Mouse (Mus musculus): Measurements from ENCODE around the gene Prkar1b. TPM values are rescaled to one million over a fixed set of nuclear protein-coding genes. Genes with fewer than 3 reads are reported as not detected.

Gene Prkar1b
- polyA plus RNA-seq (2016; fragmentation: Nextera tagmentation; extraction: Ambion mirVana) = 11.7 and 28.8 TPM in 2 replicates

DNA sequence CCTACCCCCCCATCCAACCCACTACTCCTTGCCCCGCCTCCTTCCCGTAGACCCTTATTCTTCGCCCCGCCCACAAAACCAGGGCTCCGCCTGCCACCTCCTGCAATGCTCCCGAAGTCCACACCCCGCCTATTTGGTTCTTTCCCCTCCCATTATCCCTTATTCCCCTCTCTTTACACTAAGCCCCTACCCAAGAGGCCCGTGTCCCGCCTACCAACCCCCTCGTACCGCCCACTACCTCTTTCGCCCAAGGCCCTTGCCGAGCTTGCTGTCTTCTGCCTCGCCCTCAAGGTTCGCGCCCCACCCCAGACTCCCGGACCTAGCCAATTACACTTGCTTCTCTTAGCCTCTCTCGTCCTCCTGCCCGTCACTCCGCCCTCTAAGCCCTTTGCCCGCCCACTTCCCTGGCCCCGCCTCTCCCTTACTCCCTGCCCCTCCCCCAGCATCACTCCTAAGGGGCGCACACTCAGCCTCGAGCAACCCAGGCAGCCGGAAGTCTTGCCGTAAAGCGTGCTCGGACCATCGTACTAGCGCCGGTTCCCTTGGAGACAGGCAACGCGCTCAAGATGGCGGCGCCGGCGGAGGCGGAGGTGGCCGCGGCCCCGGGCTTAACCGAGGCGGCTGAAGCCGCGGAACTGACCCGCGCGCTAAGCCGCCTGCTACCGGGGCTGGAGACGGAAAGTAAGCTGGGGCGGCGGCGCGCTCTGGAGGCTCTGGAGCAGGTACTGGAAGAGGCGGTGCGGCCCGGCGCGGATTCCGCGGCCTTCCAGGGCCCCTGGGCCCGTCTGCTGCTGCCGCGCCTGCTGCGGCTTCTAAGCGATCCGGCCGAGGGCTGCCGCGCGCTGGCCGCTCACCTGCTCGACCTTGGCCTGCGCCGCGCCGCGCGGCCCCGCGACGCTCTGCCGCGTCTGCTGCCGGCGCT lies at the start of gene Prkar1b, which contains the start of gene Dnaaf5:
TSS of gene Prkar1b (minus strand) at position 321 of the 922 bp plus-strand sequence.
TSS of gene Dnaaf5 (plus strand) at position 543 of the 922 bp plus-strand sequence.
- H3K9me3 ChIP-seq = no peaks in the 10 kb centered on the region
- H3K4me1 ChIP-seq (replicated peaks) = peaks cover 21% of the 10 kb centered on the region
- peak within 1 kb of the TSS; percentile 87 for H3K27ac ChIP-seq
- peak within 1 kb of the TSS; percentile 91 for H3K4me3 ChIP-seq
- H3K27me3 ChIP-seq (ENCODE audit: insufficient read depth, poor library complexity, severe bottlenecking) = no peaks in the 10 kb centered on the region
- DNase-seq (ENCODE audit: low spot score) = peak; percentile 100
- H3K36me3 ChIP-seq = peaks cover 36% of the 10 kb centered on the region
- WGBS = under 1% methylated on average over 87 of the region's 87 CpGs

GRCm38 (mm10) chr5:139199636-139199994 lies 49.8 kb upstream of the Prkar1b start:
- no peaks in the 10 kb centered on the region for H3K9me3 ChIP-seq
- DNase-seq (ENCODE audit: low spot score) = no peak
- no peaks in the 10 kb centered on the region for H3K36me3 ChIP-seq
- H3K27ac ChIP-seq = peak overlapping the region; percentile 92
- 44% methylated on average over 2 of the region's 2 CpGs for WGBS
- H3K4me3 ChIP-seq = peak overlapping the region; percentile 98
- H3K27me3 ChIP-seq (ENCODE audit: insufficient read depth, poor library complexity, severe bottlenecking) = no peaks in the 10 kb centered on the region; the same call in 1 of the 2 replicates
- peaks cover 30% of the 10 kb centered on the region for H3K4me1 ChIP-seq (replicated peaks)

GRCm38 (mm10) chr5:139198779-139199178 lies 49.0 kb upstream of the Prkar1b start:
- peaks cover 30% of the 10 kb centered on the region for H3K4me1 ChIP-seq (replicated peaks)
- peak overlapping the region; percentile 18; the same call in 1 of the 2 replicates for H3K27ac ChIP-seq
- H3K9me3 ChIP-seq = no peaks in the 10 kb centered on the region
- no peaks in the 10 kb centered on the region for H3K36me3 ChIP-seq
- 92% methylated on average over 3 of the region's 3 CpGs for WGBS
- H3K4me3 ChIP-seq = no peak overlapping the region
- H3K27me3 ChIP-seq (ENCODE audit: insufficient read depth, poor library complexity, severe bottlenecking) = no peaks in the 10 kb centered on the region; the same call in 1 of the 2 replicates
- DNase-seq (ENCODE audit: low spot score) = no peak

GRCm38 (mm10) chr5:139190958-139191357 lies 41.2 kb upstream of the Prkar1b start:
- no peak for DNase-seq (ENCODE audit: low spot score)
- WGBS = 78% methylated on average over 5 of the region's 5 CpGs
- Histone ChIP-seq H3K9me3 (no peaks in the 10 kb centered on the region), H3K36me3 (peaks cover 29% of the 10 kb centered on the region), H3K4me3 (no peak overlapping the region), H3K4me1 (replicated peaks) (no peaks in the 10 kb centered on the region), H3K27ac (no peak overlapping the region), H3K27me3 (ENCODE audit: insufficient read depth, poor library complexity, severe bottlenecking) (no peaks in the 10 kb centered on the region)

DNA sequence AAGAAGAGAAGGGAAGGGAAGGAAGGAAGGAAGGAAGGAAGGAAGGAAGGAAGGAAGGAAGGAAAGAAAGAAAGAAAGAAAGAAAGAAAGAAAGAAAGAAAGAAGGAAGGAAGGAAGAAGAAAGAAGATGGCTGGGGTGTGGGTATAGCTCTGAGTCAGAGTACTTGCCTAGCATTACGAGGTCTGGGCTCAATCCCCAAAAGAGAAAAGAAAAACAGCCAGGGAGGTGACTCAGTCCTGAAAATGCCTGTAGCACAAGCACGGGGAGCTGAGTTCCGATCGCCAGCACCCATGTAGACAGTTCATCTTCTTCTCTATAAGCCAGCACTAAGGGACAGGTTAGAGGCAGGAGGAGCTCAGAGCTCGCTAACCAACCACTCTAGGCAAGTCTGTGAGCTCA lies 39.9 kb upstream of the Prkar1b start:
- 92% methylated on average over 5 of the region's 5 CpGs for WGBS
- no peak for DNase-seq (ENCODE audit: low spot score)
- H3K27ac ChIP-seq = no peak overlapping the region
- no peak overlapping the region for H3K4me3 ChIP-seq
- no peaks in the 10 kb centered on the region for H3K4me1 ChIP-seq (replicated peaks)
- peaks cover 41% of the 10 kb centered on the region for H3K36me3 ChIP-seq
- H3K9me3 ChIP-seq = no peaks in the 10 kb centered on the region
- H3K27me3 ChIP-seq (ENCODE audit: insufficient read depth, poor library complexity, severe bottlenecking) = no peaks in the 10 kb centered on the region

GRCm38 (mm10) chr5:139184897-139185296 lies 35.1 kb upstream of the Prkar1b start:
- H3K27ac ChIP-seq = no peak overlapping the region
- peaks cover 86% of the 10 kb centered on the region for H3K36me3 ChIP-seq
- no peak for DNase-seq (ENCODE audit: low spot score)
- H3K9me3 ChIP-seq = no peaks in the 10 kb centered on the region
- H3K4me1 ChIP-seq (replicated peaks) = no peaks in the 10 kb centered on the region
- 90% methylated on average over 4 of the region's 4 CpGs for WGBS
- H3K27me3 ChIP-seq (ENCODE audit: insufficient read depth, poor library complexity, severe bottlenecking) = no peaks in the 10 kb centered on the region
- no peak overlapping the region for H3K4me3 ChIP-seq

DNA sequence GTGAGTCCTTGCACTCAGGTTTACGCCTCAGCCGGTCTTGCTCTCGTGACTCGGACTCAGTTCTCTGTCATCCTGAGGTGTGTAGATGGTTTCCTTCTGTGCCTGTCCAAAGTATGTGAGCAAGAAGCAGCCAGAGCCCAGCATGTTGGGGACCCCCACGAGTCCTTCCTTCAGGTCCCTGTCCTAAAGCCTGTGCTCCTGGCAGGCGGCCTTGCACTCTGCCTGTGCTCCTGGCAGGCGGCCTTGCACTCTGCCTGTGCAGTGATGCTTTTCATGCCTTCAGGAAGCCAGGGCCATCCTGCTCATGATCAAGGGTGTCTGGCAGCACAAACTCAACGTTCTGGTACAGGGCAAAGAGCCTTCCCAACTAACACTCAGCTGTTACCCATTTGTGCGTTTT lies 33.8 kb upstream of the Prkar1b start:
- DNase-seq (ENCODE audit: low spot score) = no peak
- H3K4me3 ChIP-seq = no peak overlapping the region
- H3K4me1 ChIP-seq (replicated peaks) = no peaks in the 10 kb centered on the region
- no peaks in the 10 kb centered on the region for H3K27me3 ChIP-seq (ENCODE audit: insufficient read depth, poor library complexity, severe bottlenecking)
- H3K36me3 ChIP-seq = peaks cover 96% of the 10 kb centered on the region
- H3K27ac ChIP-seq = no peak overlapping the region
- WGBS = 93% methylated on average over 9 of the region's 9 CpGs
- H3K9me3 ChIP-seq = no peaks in the 10 kb centered on the region

GRCm38 (mm10) chr5:139183131-139183530 lies 33.3 kb upstream of the Prkar1b start:
- 96% methylated on average over 2 of the region's 2 CpGs for WGBS
- Histone ChIP-seq H3K27me3 (ENCODE audit: insufficient read depth, poor library complexity, severe bottlenecking) (no peaks in the 10 kb centered on the region), H3K36me3 (peaks cover 98% of the 10 kb centered on the region), H3K4me3 (no peak overlapping the region), H3K9me3 (no peaks in the 10 kb centered on the region), H3K4me1 (replicated peaks) (no peaks in the 10 kb centered on the region), H3K27ac (no peak overlapping the region)
- DNase-seq (ENCODE audit: low spot score) = no peak

DNA sequence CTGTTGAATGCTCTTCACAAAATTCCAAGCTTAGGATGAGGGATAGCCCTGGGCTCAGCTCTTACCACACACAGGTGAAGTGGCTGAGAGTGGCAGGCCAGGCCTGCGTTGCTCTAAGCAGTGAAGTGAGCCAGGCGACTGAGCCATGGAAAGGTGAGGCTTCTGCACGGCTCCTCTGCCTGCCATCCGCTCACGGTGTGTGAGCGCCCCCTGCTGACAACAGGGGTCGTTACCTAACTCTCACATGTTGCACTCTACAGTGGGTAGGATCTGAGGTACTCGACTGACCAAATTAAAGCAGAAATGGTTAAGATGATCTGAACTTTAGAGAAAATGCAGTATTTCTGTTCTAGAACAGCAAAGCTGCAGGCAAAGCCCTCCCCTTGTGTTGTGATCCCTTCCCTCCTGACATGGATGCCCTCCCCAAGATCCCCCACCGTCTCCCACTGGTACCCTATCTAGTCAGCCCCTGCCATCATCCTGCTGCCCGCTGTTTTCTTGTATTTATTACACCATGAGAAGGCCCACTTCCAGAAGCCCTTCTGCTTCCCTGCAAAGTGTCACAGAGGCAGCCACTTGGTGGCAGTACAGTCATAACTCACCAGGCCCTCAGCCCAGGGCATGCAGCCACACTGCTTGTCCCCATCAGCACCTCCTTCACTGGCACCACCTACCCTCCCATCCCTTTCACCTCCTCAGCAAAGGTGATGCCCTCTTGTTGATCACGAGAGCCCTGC lies 29.3 kb upstream of the Prkar1b start:
- DNase-seq (ENCODE audit: low spot score) = peak; percentile 69
- no peaks in the 10 kb centered on the region for H3K27me3 ChIP-seq (ENCODE audit: insufficient read depth, poor library complexity, severe bottlenecking)
- H3K9me3 ChIP-seq = no peaks in the 10 kb centered on the region
- WGBS = 35% methylated on average over 11 of the region's 11 CpGs
- H3K4me1 ChIP-seq (replicated peaks) = no peaks in the 10 kb centered on the region
- H3K27ac ChIP-seq = no peak overlapping the region
- H3K4me3 ChIP-seq = no peak overlapping the region
- peaks cover 99% of the 10 kb centered on the region for H3K36me3 ChIP-seq

GRCm38 (mm10) chr5:139174556-139175547 lies 25.1 kb upstream of the Prkar1b start:
- H3K4me1 ChIP-seq (replicated peaks) = no peaks in the 10 kb centered on the region
- H3K27me3 ChIP-seq (ENCODE audit: insufficient read depth, poor library complexity, severe bottlenecking) = no peaks in the 10 kb centered on the region
- DNase-seq (ENCODE audit: low spot score) = no peak
- no peak overlapping the region for H3K27ac ChIP-seq
- no peaks in the 10 kb centered on the region for H3K9me3 ChIP-seq
- peaks cover 95% of the 10 kb centered on the region for H3K36me3 ChIP-seq
- 83% methylated on average over 10 of the region's 10 CpGs for whole genome bisulfite sequencing
- H3K4me3 ChIP-seq = no peak overlapping the region

- WGBS = 89% methylated on average over 10 of the region's 10 CpGs
- H3K36me3 ChIP-seq = peaks cover 93% of the 10 kb centered on the region
- H3K27ac ChIP-seq = 0 out of 2 replicates have a peak overlapping the region, but pooled peaks have one; percentile 6
- no peak for DNase-seq (ENCODE audit: low spot score)
- no peaks in the 10 kb centered on the region for H3K4me1 ChIP-seq (replicated peaks)
- H3K9me3 ChIP-seq = no peaks in the 10 kb centered on the region
- no peak overlapping the region for H3K4me3 ChIP-seq
- H3K27me3 ChIP-seq (ENCODE audit: insufficient read depth, poor library complexity, severe bottlenecking) = no peaks in the 10 kb centered on the region
These were observed 24.3 kb upstream of the Prkar1b start for GRCm38 (mm10) chr5:139174141-139174540.

DNA sequence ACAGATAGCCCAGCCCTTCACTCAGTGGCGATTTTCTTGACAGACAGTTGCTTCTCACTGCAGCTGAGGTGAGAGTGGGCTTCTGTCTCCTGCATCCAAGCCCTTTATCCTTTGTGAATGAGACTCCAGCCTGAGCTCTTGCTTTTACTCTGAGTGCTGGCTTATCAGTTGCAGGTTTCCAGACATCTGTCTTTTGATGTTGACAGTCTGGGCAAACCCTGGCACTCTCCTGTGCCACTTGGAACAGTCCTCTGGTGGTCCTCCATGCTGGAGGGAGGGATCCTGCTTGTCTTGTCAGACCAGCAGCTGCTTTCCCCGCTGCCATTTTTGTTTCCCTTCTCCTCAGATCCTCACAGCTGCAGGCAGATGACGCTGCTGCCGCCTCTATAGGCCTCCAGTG lies 22.1 kb upstream of the Prkar1b start:
- WGBS = 94% methylated on average over 4 of the region's 4 CpGs
- peaks cover 94% of the 10 kb centered on the region for H3K36me3 ChIP-seq
- no peak overlapping the region for H3K27ac ChIP-seq
- DNase-seq (ENCODE audit: low spot score) = no peak
- H3K4me1 ChIP-seq (replicated peaks) = no peaks in the 10 kb centered on the region
- H3K9me3 ChIP-seq = no peaks in the 10 kb centered on the region
- no peak overlapping the region for H3K4me3 ChIP-seq
- no peaks in the 10 kb centered on the region for H3K27me3 ChIP-seq (ENCODE audit: insufficient read depth, poor library complexity, severe bottlenecking)

Data from hindbrain, embryonic 10.5 days (tissue).